Mouse (Mus musculus) CH12.LX (cell line): ENCODE measurements around the gene Smg5. TPM values are rescaled to one million over a fixed set of nuclear protein-coding genes. Genes with fewer than 3 reads are reported as not detected.

ENCODE experiments used
- DNase-seq: peaks from one replicate; pipeline ENCODE4 v3.0.0-alpha.2; 2013; ENCODE audit errors: extremely low read depth
- H3K27ac ChIP-seq: 2 replicates; pipeline ENCODE4 v1.5.1; 2012; ENCODE audit warnings: low read depth, mild to moderate bottlenecking, control low read depth, moderate library complexity; ENCODE audit not compliant: insufficient read depth
- H3K27me3 ChIP-seq: replicated peaks from 2 replicates; pipeline ENCODE3; 2012; ENCODE audit warnings: inconsistent platforms
- H3K36me3 ChIP-seq, 2 experiments: replicated peaks in 1 of 2; 2 replicates each; pipeline versions ENCODE3 to v1.6.1; 2012; ENCODE audit warnings: inconsistent platforms in 1 of 2, low read length in 1 of 2, mild to moderate bottlenecking in 1 of 2, mixed read lengths in 1 of 2, moderate library complexity in 1 of 2; ENCODE audit not compliant: control insufficient read depth in 1 of 2, insufficient read depth in 1 of 2
- H3K4me1 ChIP-seq, 2 experiments: 2 replicates each; pipeline ENCODE4 v1.6.1; 2012; ENCODE audit warnings: inconsistent platforms in 1 of 2, moderate library complexity in 1 of 2; ENCODE audit not compliant: insufficient read depth in 2 of 2, control insufficient read depth in 1 of 2
- H3K4me2 ChIP-seq: 2 replicates; pipeline ENCODE4 v1.6.1; 2012; ENCODE audit warnings: low read depth, mild to moderate bottlenecking, control low read depth; ENCODE audit not compliant: poor library complexity, insufficient read depth, severe bottlenecking
- H3K4me3 ChIP-seq, 3 experiments: fragments of 150-350 bp in 1 of 3; sonication (generic) in 1 of 3; replicated peaks in 1 of 3; 2 replicates each; pipeline versions ENCODE3 to v1.5.1; 2011 to 2012; ENCODE audit warnings: low read depth in 2 of 3, low read length in 2 of 3, mild to moderate bottlenecking in 2 of 3, moderate library complexity in 2 of 3, control low read depth in 1 of 3, improper control_type of control experiment in 1 of 3, inconsistent platforms in 1 of 3, mixed read lengths in 1 of 3; ENCODE audit not compliant: poor library complexity in 1 of 3
- H3K79me2 ChIP-seq: replicated peaks from 2 replicates; pipeline ENCODE4 v1.6.1; 2012; ENCODE audit warnings: mild to moderate bottlenecking, moderate library complexity; ENCODE audit not compliant: control insufficient read depth, poor library complexity, insufficient read depth, severe bottlenecking; ENCODE audit errors: extremely low read depth
- H3K9ac ChIP-seq: 2 replicates; pipeline ENCODE4 v1.6.1; 2012; ENCODE audit warnings: low read depth, mild to moderate bottlenecking, control low read depth, moderate library complexity; ENCODE audit not compliant: insufficient read depth
- H3K9me3 ChIP-seq: replicated peaks from 2 replicates; pipeline ENCODE3; 2012; ENCODE audit warnings: low read length, inconsistent platforms, mixed read lengths
- CHD1 ChIP-seq: IDR thresholded peaks from 2 replicates; pipeline ENCODE4 v1.6.1; 2012; ENCODE audit warnings: low read depth, low read length, improper control_type of control experiment, inconsistent platforms
- CHD2 ChIP-seq: IDR thresholded peaks from 2 replicates; pipeline ENCODE4 v1.6.1; 2011; ENCODE audit warnings: low read length, improper control_type of control experiment
- CTCF ChIP-seq, 2 experiments: IDR thresholded peaks in 1 of 2; conservative IDR thresholded peaks in 1 of 2; 2 replicates each; pipeline ENCODE4 v1.5.1; 2011 to 2012; ENCODE audit warnings: low read depth in 2 of 2, low read length in 2 of 2, improper control_type of control experiment in 1 of 2, inconsistent platforms in 1 of 2, mild to moderate bottlenecking in 1 of 2, moderate library complexity in 1 of 2
- E2F4 ChIP-seq: IDR thresholded peaks from 2 replicates; pipeline ENCODE4 v1.6.1; 2011; ENCODE audit warnings: low read depth, low read length, improper control_type of control experiment; ENCODE audit not compliant: insufficient replicate concordance
- EP300 ChIP-seq: IDR thresholded peaks from 2 replicates; pipeline ENCODE4 v1.6.1; 2011; ENCODE audit warnings: low read length, improper control_type of control experiment
- ETS1 ChIP-seq: conservative IDR thresholded peaks from 2 replicates; pipeline ENCODE4 v1.6.1; 2012; ENCODE audit warnings: low read depth, mild to moderate bottlenecking, inconsistent platforms, low read length, improper control_type of control experiment, moderate library complexity
- GABPA ChIP-seq: IDR thresholded peaks from 2 replicates; pipeline ENCODE4 v1.6.1; 2012; ENCODE audit warnings: low read depth, low read length, improper control_type of control experiment, inconsistent platforms; ENCODE audit not compliant: insufficient replicate concordance
- HCFC1 ChIP-seq: IDR thresholded peaks from 2 replicates; pipeline ENCODE4 v1.6.1; 2012; ENCODE audit warnings: low read depth, mild to moderate bottlenecking, inconsistent platforms, low read length, improper control_type of control experiment
- IRF4 ChIP-seq: IDR thresholded peaks from 2 replicates; pipeline ENCODE4 v1.6.1; 2014; ENCODE audit warnings: low read depth, mild to moderate bottlenecking, inconsistent platforms, low read length, improper control_type of control experiment
- JUN ChIP-seq: IDR thresholded peaks from 2 replicates; pipeline ENCODE4 v1.6.1; 2011; ENCODE audit warnings: low read depth, mild to moderate bottlenecking, low read length, improper control_type of control experiment, moderate library complexity; ENCODE audit not compliant: insufficient read depth
- JUND ChIP-seq: conservative IDR thresholded peaks from 2 replicates; pipeline ENCODE4 v1.6.1; 2011; ENCODE audit warnings: low read depth, low read length, improper control_type of control experiment
- MAFK ChIP-seq: IDR thresholded peaks from 2 replicates; pipeline ENCODE4 v1.6.1; 2011; ENCODE audit warnings: low read length, improper control_type of control experiment; ENCODE audit not compliant: insufficient replicate concordance
- MAX ChIP-seq: IDR thresholded peaks from 2 replicates; pipeline ENCODE4 v1.6.1; 2011; ENCODE audit warnings: low read length, improper control_type of control experiment
- MAZ ChIP-seq: IDR thresholded peaks from 2 replicates; pipeline ENCODE4 v1.6.1; 2012; ENCODE audit warnings: low read depth, mild to moderate bottlenecking, inconsistent platforms, low read length, improper control_type of control experiment, moderate library complexity
- MEF2A ChIP-seq: IDR thresholded peaks from 2 replicates; pipeline ENCODE4 v1.6.1; 2014; ENCODE audit warnings: low read depth, mild to moderate bottlenecking, inconsistent platforms, low read length, improper control_type of control experiment, borderline replicate concordance
- NELFE ChIP-seq: IDR thresholded peaks from 2 replicates; pipeline ENCODE4 v1.6.1; 2011; ENCODE audit warnings: low read depth, low read length, improper control_type of control experiment
- NRF1 ChIP-seq: IDR thresholded peaks from 2 replicates; pipeline ENCODE4 v1.6.1; 2014; ENCODE audit warnings: low read depth, mild to moderate bottlenecking, inconsistent platforms, low read length, improper control_type of control experiment, moderate library complexity
- POLR2AphosphoS2 ChIP-seq: IDR thresholded peaks from 2 replicates; pipeline ENCODE4 v1.6.1; 2011; ENCODE audit warnings: low read depth, low read length, improper control_type of control experiment
- RAD21 ChIP-seq: IDR thresholded peaks from 2 replicates; pipeline ENCODE4 v1.6.1; 2011; ENCODE audit warnings: low read depth, mild to moderate bottlenecking, low read length, improper control_type of control experiment, moderate library complexity
- RCOR1 ChIP-seq: conservative IDR thresholded peaks from 2 replicates; pipeline ENCODE4 v1.6.1; 2012; ENCODE audit warnings: low read depth, mild to moderate bottlenecking, inconsistent platforms, low read length, improper control_type of control experiment
- SIN3A ChIP-seq: IDR thresholded peaks from 2 replicates; pipeline ENCODE4 v1.6.1; 2012; ENCODE audit warnings: low read length, improper control_type of control experiment, inconsistent platforms
- SMC3 ChIP-seq: IDR thresholded peaks from 2 replicates; pipeline ENCODE4 v1.6.1; 2011; ENCODE audit warnings: low read depth, low read length, improper control_type of control experiment
- TBP ChIP-seq: conservative IDR thresholded peaks from 2 replicates; pipeline ENCODE4 v1.6.1; 2011; ENCODE audit warnings: low read depth, low read length, improper control_type of control experiment
- TCF12 ChIP-seq: IDR thresholded peaks from 2 replicates; pipeline ENCODE4 v1.6.1; 2014; ENCODE audit warnings: low read depth, mild to moderate bottlenecking, inconsistent platforms, low read length, improper control_type of control experiment
- UBTF ChIP-seq: IDR thresholded peaks from 2 replicates; pipeline ENCODE4 v1.6.1; 2012; ENCODE audit warnings: low read depth, mild to moderate bottlenecking, inconsistent platforms, low read length, improper control_type of control experiment, moderate library complexity
- USF1 ChIP-seq: IDR thresholded peaks from 2 replicates; pipeline ENCODE4 v1.6.1; 2014; ENCODE audit warnings: low read depth, mild to moderate bottlenecking, inconsistent platforms, low read length, improper control_type of control experiment
- USF2 ChIP-seq: conservative IDR thresholded peaks from 2 replicates; pipeline ENCODE4 v1.6.1; 2011; ENCODE audit warnings: low read depth, low read length, improper control_type of control experiment
- ZC3H11A ChIP-seq: IDR thresholded peaks from 2 replicates; pipeline ENCODE4 v1.6.1; 2012; ENCODE audit warnings: low read depth, mild to moderate bottlenecking, inconsistent platforms, low read length, improper control_type of control experiment
- dilution Hi-C: fragments of 300-500 bp; cut with MboI; formaldehyde crosslinking; loops from 2 replicates; pipeline ENCODE4 v1.14.3; 2020; ENCODE audit warnings: low sequenced_read_pairs; ENCODE audit not compliant: extremely low pct_unique_long_range_greater_than_20kb, extremely low pct_ligation_motif_present
- in situ Hi-C: fragments of 300-500 bp; cut with MboI; formaldehyde crosslinking; loops from 3 replicates; pipeline ENCODE4 v1.14.3; 2019; ENCODE audit warnings: low sequenced_read_pairs, low pct_ligation_motif_present, low pct_unique_long_range_greater_than_20kb, mixed read lengths
- polyA plus RNA-seq: library from polyadenylated mRNA; unstranded; fragments of >175 nt; gene quantifications from 2 replicates; pipeline ENCODE4 v1.2.1, GENCODE M21; 2012; ENCODE audit warnings: low read depth; ENCODE audit not compliant: insufficient read length
- total RNA-seq, 2 experiments: library from RNA; depleted of rRNA; stranded (reverse); fragments of 300-350 nt in 1 of 2; fragments of >200 nt in 1 of 2; gene quantifications; 2 replicates each; pipeline ENCODE4 v1.2.3; 2012 to 2014

Smg5 gene
- total and polyA plus RNA-seq, 3 experiments = 43.7 to 81.6 (median 58.3) TPM

DNA sequence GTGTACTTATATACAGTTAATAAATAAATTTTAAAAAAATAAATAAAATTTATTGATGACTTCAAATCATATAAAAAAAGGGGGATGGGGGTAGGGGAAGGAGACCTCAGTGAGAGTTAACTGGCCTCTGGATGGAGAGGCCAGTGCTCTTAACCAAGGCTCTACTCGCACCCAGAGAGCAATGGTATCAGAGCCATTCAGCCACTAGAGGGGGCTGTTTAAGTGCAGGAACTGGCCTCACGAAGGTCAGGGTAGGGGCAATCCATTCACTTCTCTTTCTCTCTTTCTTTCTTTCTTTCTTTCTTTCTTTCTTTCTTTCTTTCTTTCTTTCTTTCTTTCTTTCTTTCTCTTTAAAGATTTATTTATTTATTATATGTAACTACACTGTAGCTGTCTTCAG lies 4.8 kb upstream of the Smg5 start:
- in situ Hi-C loops = loop anchor here (5.0 kb wide), 1 partner anchor 34 kb away; the partner anchor contains the start of genes Cct3 and Tsacc
- peaks cover 15 to 21% of the 10 kb centered on the region in 2 experiments for H3K4me1 ChIP-seq
- peak; percentile 68 for DNase-seq
- H3K36me3 ChIP-seq = peaks cover 26 to 57% of the 10 kb centered on the region in 2 experiments
- no peak overlapping the region for H3K9ac ChIP-seq
- H3K9me3 ChIP-seq = no peaks in the 10 kb centered on the region
- TF ChIP-seq RCOR1 (no peak), CTCF (conservative IDR thresholded peaks at IDR 0.05 in 1 of 2, IDR thresholded peaks at IDR 0.05 in 1 of 2; ENCODE audit: low read depth in 2 of 2, low read length in 2 of 2) (peak; percentile 63 to 80), USF1 (no peak), EP300 (no peak), NELFE (no peak), CHD1 (no peak), UBTF (no peak), RAD21 (peak; percentile 49), ETS1 (no peak), MEF2A (no peak), NRF1 (no peak), JUN (no peak), POLR2AphosphoS2 (no peak), MAX (no peak), SIN3A (no peak), ZC3H11A (no peak), GABPA (no peak), JUND (no peak), MAZ (no peak), TBP (no peak), SMC3 (peak; percentile 36)
- H3K4me3 ChIP-seq = no peak overlapping the region
- H3K27ac ChIP-seq = no peak overlapping the region
- H3K27me3 ChIP-seq = no peaks in the 10 kb centered on the region
- dilution Hi-C loops = no loop called here
- H3K4me2 ChIP-seq = no peak overlapping the region
- peaks cover 4% of the 10 kb centered on the region; the same call in 1 of the 2 replicates for H3K79me2 ChIP-seq

DNA sequence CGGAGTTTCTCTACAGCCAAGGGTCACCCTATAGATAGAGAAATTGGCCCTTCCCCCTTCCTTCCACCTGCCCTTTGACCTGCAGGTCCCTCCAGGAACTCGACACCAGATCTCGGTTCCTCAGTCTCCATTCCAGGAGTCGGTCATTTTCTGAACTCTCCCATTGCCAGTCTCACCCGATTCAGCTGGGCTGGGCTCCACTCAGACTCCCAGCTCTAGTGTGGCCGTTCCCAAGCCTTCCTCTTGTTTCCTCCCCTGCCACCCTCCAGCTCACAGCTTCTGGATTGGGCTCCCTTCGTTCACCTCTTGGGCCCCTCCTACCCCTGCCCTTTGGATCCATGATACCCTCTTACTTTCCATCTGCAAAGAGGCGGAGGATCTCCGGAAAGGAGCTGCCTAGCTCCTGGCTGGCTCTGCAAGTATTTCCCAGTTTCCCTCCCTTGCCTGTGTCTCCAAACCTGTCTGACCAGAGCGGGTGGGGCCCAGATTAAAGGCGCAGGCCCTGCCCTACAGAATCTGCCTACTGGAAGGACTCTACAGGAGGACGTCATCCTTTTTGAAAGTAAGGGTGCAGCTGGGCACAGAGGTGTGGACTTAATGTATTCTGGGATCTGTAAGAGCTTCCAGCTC lies 1.9 kb upstream of the Smg5 start:
- H3K4me3 ChIP-seq = peak overlapping the region in 1 of 3 experiments; percentile 10
- peaks cover 29% of the 10 kb centered on the region for H3K79me2 ChIP-seq
- H3K4me2 ChIP-seq = peak overlapping the region; percentile 47; the same call in 1 of the 2 replicates
- no peak for DNase-seq
- no peak overlapping the region for H3K9ac ChIP-seq
- dilution Hi-C loops = no loop called here
- in situ Hi-C loops = loop anchor here (5.0 kb wide), 1 partner anchor 37 kb away; the partner anchor contains the start of genes Cct3 and Tsacc
- H3K27me3 ChIP-seq = no peaks in the 10 kb centered on the region
- no peaks in the 10 kb centered on the region for H3K9me3 ChIP-seq
- peak overlapping the region; percentile 10; the same call in 1 of the 2 replicates for H3K27ac ChIP-seq
- peaks cover 16 to 34% of the 10 kb centered on the region in 2 experiments for H3K4me1 ChIP-seq
- H3K36me3 ChIP-seq = peaks cover 13 to 39% of the 10 kb centered on the region in 2 experiments
- TF ChIP-seq SIN3A (no peak), E2F4 (no peak), ZC3H11A (no peak), EP300 (no peak), CHD2 (no peak), IRF4 (no peak), MAZ (no peak), RCOR1 (no peak), CHD1 (no peak), MAX (no peak), USF1 (no peak), USF2 (no peak), MAFK (no peak), TCF12 (no peak), HCFC1 (no peak)
